Mouse (Mus musculus): Measurements from ENCODE around the gene Ints4.
"Not testable (repeated sequence)": the region's sequence is repeated elsewhere in the genome, so short reads cannot be mapped to it uniquely, and the experiment has no call there.

The Ints4 gene

GRCm38 (mm10) chr7:97480821-97481339 lies at the start of gene Ints4:
Ints4 (plus strand) TSS chr7:97480956.
- peak; percentile 98 for DNase-seq

DNA sequence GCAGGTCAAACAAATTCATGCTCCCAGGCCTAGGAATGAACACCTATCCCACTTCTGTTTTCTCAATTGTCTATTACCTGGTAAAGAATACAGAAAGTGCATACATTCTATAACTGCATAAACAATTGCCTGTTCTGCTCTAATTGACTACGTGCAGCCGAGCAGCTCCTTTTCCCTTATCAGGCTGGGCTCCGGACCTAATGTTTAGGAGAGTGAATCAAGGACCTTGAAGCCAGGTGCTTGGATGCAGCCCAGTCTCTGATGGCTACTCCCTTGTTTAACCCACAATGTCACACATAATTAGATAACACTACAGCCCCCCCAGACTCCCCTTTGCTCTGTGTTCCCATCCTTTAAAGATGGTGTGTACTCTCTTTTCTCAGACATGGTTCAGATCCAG lies 47.2 kb upstream of the Ints4 start:
- DNase-seq: not testable (repeated sequence)

DNA sequence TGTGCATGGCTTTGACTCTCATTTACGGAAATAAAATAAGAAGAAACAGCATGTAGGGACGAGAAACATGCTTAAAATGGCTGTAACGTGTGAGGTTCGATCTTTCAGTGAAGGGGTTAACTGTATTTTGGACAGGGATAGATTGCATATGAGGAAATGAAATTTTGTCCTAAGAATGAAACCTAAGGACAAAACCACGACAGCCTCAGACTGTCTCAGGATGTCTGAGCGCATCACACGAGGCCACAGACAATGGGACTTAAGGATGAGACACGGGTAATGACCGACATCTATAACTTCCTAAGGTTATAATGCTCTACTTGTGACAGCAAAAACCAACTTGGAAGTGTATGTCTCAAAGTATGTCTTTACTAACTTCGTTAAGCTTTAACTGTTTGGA lies 46.2 kb upstream of the Ints4 start:
- DNase-seq: no peak

- no peak for DNase-seq
Measured at GRCm38 (mm10) chr7:97438986-97439385, 41.8 kb upstream of the Ints4 start.

- DNase-seq: peak; percentile 96
Measured at GRCm38 (mm10) chr7:97446171-97446925, 34.4 kb upstream of the Ints4 start.

- no peak for DNase-seq
Measured at GRCm38 (mm10) chr7:97447050-97447531, 33.7 kb upstream of the Ints4 start.

- not testable (repeated sequence) for DNase-seq
Measured at GRCm38 (mm10) chr7:97451023-97451422, 29.7 kb upstream of the Ints4 start, which contains the start of gene Kctd14. Kctd14 (plus strand) TSS chr7:97451323.

GRCm38 (mm10) chr7:97452196-97452595 lies 28.6 kb upstream of the Ints4 start:
- no peak for DNase-seq

GRCm38 (mm10) chr7:97453141-97453921 lies 27.4 kb upstream of the Ints4 start:
- peak; percentile 28 for DNase-seq

- DNase-seq: no peak
Measured at GRCm38 (mm10) chr7:97454795-97455194, 26.0 kb upstream of the Ints4 start.

DNA sequence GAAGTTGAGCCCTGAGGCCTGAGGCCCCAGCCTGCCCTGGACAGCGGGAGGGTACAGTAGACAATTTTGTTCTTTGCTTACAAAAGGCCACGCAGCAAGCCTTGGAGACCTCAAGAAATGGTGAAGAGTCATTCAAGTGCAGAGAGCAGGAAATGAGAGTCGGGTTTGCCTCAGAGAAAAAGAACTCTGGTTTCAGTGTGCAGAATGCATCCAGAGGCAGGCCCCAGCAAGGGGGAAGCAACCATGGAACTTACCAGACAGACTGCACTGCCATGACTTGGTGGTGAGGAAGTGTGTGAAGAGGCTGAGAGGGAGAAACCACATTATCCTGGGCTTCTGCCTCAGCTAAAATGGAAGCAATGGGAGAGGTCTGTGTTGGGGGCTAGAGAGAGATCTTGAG lies 25.2 kb upstream of the Ints4 start:
- no peak for DNase-seq

DNA sequence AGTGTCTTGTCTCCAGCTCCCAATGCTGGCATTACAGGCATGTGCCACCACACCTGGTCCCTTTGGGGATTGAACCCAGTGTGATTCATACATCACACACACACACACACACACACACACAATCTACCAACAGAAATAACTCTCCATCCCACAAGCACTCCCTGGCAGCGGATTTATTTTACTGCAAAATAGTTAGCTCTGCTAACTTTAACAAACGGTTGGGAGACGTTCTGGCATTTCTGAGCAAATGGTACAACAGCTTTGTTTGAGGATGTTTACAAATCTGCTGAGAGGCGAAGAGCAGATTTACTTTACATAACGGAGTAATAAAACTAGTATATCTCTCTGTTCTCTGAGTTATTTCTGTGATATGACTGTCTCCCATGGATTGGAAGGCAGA lies 7.8 kb upstream of the Ints4 start:
- DNase-seq: no peak

DNA sequence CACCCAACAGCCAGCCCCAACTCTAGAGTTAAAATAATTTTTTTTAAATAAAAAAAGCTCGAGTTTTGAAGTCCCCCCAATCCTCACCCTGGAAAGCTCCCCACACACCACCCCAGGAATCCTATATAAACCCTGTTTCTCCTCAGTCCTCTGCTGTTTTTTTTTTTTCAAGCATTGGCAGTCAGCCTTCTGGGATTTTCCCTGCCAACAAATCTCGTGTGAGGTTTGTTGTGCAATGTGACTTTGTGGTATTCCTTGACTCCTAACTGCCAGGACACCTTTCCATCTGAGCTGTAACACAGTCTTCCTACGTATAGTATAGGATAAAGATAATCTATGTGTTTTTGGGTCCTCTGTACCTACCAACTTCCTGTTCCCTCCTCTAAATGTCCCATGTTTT lies 1.4 kb upstream of the Ints4 start:
- no peak for DNase-seq

DNA sequence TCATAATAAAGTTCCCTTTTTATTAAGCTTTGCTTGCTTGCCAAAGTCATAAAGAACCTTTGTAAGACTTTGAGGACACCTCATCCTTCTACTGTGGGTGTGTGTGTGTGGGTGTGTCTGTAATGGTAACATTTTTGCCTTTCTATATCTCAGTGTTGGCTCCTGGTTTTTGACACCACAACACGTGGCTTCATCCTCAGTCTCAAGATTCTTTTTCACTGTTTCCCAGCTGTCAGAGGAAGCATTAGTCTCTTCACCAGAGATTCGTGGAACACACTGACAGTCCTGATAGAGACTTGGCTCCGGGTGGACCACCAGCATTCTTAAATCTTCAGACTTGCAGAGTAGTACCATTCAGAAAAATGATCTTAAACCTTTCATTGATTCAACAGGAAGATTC lies 466 bp upstream of the Ints4 start:
- no peak for DNase-seq

DNA sequence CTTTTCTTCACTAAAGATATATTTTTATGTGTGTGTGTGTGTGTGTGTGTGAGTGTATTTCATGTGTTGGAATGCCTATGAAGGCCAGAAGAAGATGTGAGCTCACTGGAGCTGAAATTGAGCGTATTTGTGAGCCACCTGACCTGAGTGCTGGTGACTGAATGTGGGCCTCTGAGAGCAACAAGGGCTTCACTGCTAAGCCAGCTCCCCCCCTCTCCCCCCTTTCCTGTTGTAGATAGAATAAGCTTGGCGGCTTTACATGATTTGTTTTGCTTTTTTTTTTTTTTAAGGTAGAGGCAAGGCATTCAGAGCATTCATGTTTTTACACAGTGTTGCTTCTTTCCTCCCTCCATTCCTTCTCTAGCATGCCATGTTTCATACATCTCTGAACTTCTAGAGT lies 2.6 kb downstream of the Ints4 start:
- DNase-seq: no peak

GRCm38 (mm10) chr7:97491157-97491556 lies 10.4 kb downstream of the Ints4 start:
- DNase-seq: no peak

DNA sequence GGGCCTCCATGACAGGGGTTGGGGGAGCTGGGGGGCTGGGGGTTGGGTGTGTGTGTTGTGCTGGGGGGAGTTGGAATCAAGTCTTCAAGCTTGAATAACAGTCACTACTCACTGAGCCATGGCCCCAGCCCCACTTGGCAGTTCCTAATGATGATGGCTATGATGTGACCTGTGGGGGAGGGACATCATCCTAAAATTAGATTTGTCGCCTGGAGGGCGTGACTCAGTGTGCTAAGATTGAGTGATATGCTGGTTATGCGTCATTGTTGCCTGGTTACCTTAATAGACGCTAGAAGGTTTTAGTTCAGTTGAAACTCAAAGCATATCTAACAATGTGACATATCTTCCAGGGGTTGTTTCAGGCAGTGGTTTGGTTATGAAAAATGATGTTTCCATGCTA lies 11.7 kb downstream of the Ints4 start:
- DNase-seq: no peak

DNA sequence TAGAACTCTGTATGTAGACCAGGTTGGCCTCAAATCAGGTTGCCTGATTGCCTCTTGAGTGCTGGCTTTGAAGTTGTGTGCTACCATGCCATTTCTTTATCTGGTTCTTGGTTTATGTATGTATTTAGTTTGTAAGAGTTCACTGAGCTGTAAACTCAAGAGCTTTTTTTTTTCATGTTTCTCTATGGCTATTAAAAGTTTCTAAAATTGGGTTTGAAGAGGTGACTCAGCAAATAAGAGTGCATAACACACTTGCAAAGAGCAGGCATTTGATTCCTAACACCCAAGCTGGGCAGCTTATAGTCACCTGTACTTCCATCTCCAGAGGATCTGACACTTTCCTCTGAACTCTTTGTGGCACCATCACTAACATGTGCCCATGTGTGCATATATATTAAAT lies 14.3 kb downstream of the Ints4 start:
- no peak for DNase-seq

- no peak for DNase-seq
Measured at GRCm38 (mm10) chr7:97500555-97501209, 19.9 kb downstream of the Ints4 start.

DNA sequence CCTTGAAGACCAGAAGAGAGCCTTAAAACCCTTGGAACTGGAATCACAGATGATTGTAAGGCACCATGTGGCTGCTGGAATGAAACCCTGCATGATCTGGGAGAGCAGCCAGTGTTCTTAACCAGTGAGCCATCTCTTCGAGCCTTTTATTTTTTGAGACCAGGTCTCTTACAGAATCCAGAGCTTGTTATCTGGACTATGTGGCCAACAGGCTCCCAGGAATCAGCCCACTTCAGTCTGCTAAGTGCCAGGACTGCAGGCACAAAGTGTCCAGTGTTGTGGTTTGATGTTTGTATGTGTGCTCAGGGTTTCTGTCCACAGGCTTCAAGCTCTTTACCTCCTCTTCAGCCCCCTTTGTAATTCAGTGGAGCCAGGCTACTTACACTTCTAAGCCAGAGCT lies 34.0 kb downstream of the Ints4 start:
- no peak for DNase-seq

DNA sequence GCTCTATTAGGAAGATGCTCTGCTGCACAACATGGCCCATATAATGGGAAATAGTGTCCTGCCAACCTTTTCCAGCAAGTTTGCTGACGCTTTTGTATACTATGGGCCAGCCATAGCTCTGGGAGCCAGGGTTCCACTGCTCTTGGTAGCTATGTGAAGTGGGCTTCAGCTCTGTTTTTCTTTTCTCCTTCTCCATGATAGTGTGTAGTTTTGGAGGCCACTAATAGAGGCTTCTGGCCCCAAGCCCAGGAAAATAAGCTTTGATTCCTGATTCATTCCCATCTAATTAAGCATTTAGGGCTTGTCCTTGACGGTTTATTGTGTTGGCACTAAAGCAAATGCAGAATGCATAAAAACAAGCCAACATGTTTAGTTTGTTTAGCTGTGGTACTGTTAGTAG lies 39.2 kb downstream of the Ints4 start:
- DNase-seq: no peak

DNA sequence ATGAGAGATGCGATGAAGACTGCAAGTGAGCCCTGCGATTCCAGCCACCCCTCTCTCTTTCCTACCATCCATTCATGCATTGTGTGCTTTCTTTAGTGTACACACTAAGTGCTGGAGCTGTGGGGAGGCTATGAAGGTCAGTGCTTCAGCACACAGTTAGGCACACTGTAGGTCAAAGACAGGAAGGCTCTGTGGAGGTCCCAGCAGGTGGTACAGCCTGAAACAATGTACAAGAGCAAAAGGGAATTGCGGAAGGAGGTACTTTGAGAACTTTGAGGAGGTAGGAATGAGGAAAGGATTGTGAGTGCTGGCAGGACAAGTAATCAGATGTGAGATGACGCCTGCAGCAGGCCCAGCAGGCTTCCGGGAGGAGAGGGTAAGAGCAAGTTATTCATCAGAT lies 54.8 kb downstream of the Ints4 start:
- DNase-seq: no peak

GRCm38 (mm10) chr7:97536571-97536970 lies 55.8 kb downstream of the Ints4 start:
- DNase-seq: no peak

Measured in retina, postnatal 1 day (tissue).